Mouse (Mus musculus) stomach, embryonic 15.5 days (tissue): ENCODE results near the gene Eprs. TPM values are rescaled to one million over a fixed set of nuclear protein-coding genes. Genes with fewer than 3 reads are reported as not detected.
"Not testable (repeated sequence)": the region's sequence is repeated elsewhere in the genome, so short reads cannot be mapped to it uniquely, and the experiment has no call there.

Experiments
- ATAC-seq: fragments of 200-750 bp; cut with Nextera tagmentation; 2 replicates; pipeline ENCODE4 v1.8.0; 2017; ENCODE audit warnings: low read depth, moderate number of reproducible peaks, moderate TSS enrichment; ENCODE audit not compliant: insufficient read depth, low FRiP score
- H3K27ac ChIP-seq: fragments of 300-500 bp; sonication (generic); 2 replicates; pipeline ENCODE4 v1.5.1; 2015; ENCODE audit warnings: mild to moderate bottlenecking, inconsistent platforms
- H3K27me3 ChIP-seq: fragments of 300-500 bp; sonication (generic); replicated peaks from 2 replicates; pipeline ENCODE4 v1.6.1; 2015; ENCODE audit warnings: inconsistent platforms
- H3K36me3 ChIP-seq: fragments of 300-500 bp; sonication (generic); 2 replicates; pipeline ENCODE4 v1.6.1; 2015; ENCODE audit warnings: inconsistent platforms
- H3K4me1 ChIP-seq: fragments of 300-500 bp; sonication (generic); 2 replicates; pipeline ENCODE4 v1.6.1; 2015; ENCODE audit warnings: inconsistent platforms
- H3K4me2 ChIP-seq: fragments of 300-500 bp; sonication (generic); 2 replicates; pipeline ENCODE4 v1.6.1; 2015; ENCODE audit warnings: mild to moderate bottlenecking, inconsistent platforms
- H3K4me3 ChIP-seq: fragments of 300-500 bp; sonication (generic); replicated peaks from 2 replicates; pipeline ENCODE4 v1.5.1; 2015; ENCODE audit warnings: inconsistent platforms
- H3K9ac ChIP-seq: fragments of 300-500 bp; sonication (generic); 2 replicates; pipeline ENCODE4 v1.6.1; 2015; ENCODE audit warnings: inconsistent platforms
- H3K9me3 ChIP-seq: fragments of 300-500 bp; sonication (generic); 2 replicates; pipeline ENCODE4 v1.6.1; 2016; ENCODE audit warnings: inconsistent platforms
- WGBS: fragments of 180-500 bp; shearing (Covaris S2); methylation state at CpG from one replicate; pipeline ENCODE4 v1.1.7; 2015; 5-methylcytosine and 5-hydroxymethylcytosine counted together
- polyA plus RNA-seq: library from polyadenylated mRNA; unstranded; fragments of >200 nt; fragmentation: Nextera tagmentation; extraction: Ambion mirVana; gene quantifications from 2 replicates; pipeline ENCODE4 v1.2.1, GENCODE M21; 2015

Gene Eprs
- polyA plus RNA-seq, result 153 and 156 TPM in 2 replicates

GRCm38 (mm10) chr1:185362677-185363520 is at the start of gene Eprs:
Eprs (plus strand) TSS chr1:185363044.
- Histone ChIP-seq H3K27ac (peak within 1 kb of the TSS; percentile 96), H3K9me3 (no peaks in the 10 kb centered on the region), H3K4me2 (peak within 1 kb of the TSS; percentile 75), H3K36me3 (0 out of 2 replicates have a peak, but pooled peaks cover 5% of the 10 kb centered on the region), H3K9ac (peak within 1 kb of the TSS; percentile 96), H3K4me3 (peak within 1 kb of the TSS; percentile 98), H3K4me1 (peaks cover 6% of the 10 kb centered on the region), H3K27me3 (no peaks in the 10 kb centered on the region)
- under 1% methylated on average over 90 of the region's 92 CpGs for WGBS
- ATAC-seq, result peak; percentile 97

DNA sequence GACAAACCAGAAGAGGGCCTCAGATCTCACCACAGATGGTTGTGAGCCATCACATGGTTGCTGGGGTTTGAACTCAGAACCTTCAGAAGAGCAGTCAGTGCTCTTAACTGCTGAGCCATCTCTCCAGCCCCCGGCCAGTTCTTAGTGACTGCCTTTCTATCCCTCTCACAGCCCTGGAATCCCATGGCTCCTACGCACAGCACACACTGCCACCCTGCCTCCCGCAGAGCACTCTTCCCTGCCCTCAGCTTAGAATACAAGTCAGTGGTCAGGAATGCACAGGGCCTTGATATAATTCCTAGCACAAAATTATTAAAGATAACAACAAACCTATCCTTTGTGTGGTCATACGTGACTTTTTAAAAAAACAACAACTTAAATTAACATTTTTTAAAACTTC is 48.3 kb upstream of the Eprs start:
- no peak overlapping the region for H3K9ac ChIP-seq
- H3K27ac ChIP-seq, result no peak overlapping the region
- 90% methylated on average over 4 of the region's 4 CpGs for WGBS
- H3K4me1 ChIP-seq, result no peaks in the 10 kb centered on the region
- H3K36me3 ChIP-seq, result peaks cover 25% of the 10 kb centered on the region
- no peak overlapping the region for H3K4me3 ChIP-seq
- no peaks in the 10 kb centered on the region for H3K27me3 ChIP-seq
- no peaks in the 10 kb centered on the region for H3K9me3 ChIP-seq
- no peak for ATAC-seq
- H3K4me2 ChIP-seq, result no peak overlapping the region

GRCm38 (mm10) chr1:185315846-185316568 is 46.8 kb upstream of the Eprs start:
- Histone ChIP-seq H3K4me3 (no peak overlapping the region), H3K27ac (no peak overlapping the region), H3K27me3 (no peaks in the 10 kb centered on the region), H3K9me3 (no peaks in the 10 kb centered on the region), H3K36me3 (peaks cover 35% of the 10 kb centered on the region), H3K4me2 (no peak overlapping the region), H3K4me1 (no peaks in the 10 kb centered on the region), H3K9ac (no peak overlapping the region)
- WGBS, result 86% methylated on average over 16 of the region's 16 CpGs
- no peak for ATAC-seq

- WGBS, result 45% methylated on average over 3 of the region's 3 CpGs
- ATAC-seq, H3K9me3 ChIP-seq, H3K27ac ChIP-seq, H3K27me3 ChIP-seq, H3K9ac ChIP-seq, H3K4me1 ChIP-seq: not testable (repeated sequence)
- Histone ChIP-seq H3K4me2 (peak overlapping the region; percentile 69), H3K36me3 (peaks cover 23% of the 10 kb centered on the region), H3K4me3 (peak overlapping the region; percentile 74)
Measured at GRCm38 (mm10) chr1:185327754-185328345, 35.0 kb upstream of the Eprs start.

GRCm38 (mm10) chr1:185328721-185329610 is 33.9 kb upstream of the Eprs start, which contains the start of gene Iars2:
Iars2 (minus strand) TSS chr1:185329396.
- H3K4me2 ChIP-seq, result peak within 1 kb of the TSS; percentile 69
- no peaks in the 10 kb centered on the region for H3K9me3 ChIP-seq
- peaks cover 12% of the 10 kb centered on the region for H3K36me3 ChIP-seq
- peak; percentile 87 for ATAC-seq
- H3K27ac ChIP-seq, result peak within 1 kb of the TSS; percentile 92
- H3K27me3 ChIP-seq, result no peaks in the 10 kb centered on the region
- WGBS, result under 1% methylated on average over 76 of the region's 76 CpGs
- 0 out of 2 replicates have a peak, but pooled peaks cover 8% of the 10 kb centered on the region for H3K4me1 ChIP-seq
- H3K9ac ChIP-seq, result peak within 1 kb of the TSS; percentile 92
- peak within 1 kb of the TSS; percentile 74 for H3K4me3 ChIP-seq

- Histone ChIP-seq H3K36me3 (peaks cover 8% of the 10 kb centered on the region), H3K9ac (no peak overlapping the region), H3K27ac (no peak overlapping the region), H3K4me2 (peak overlapping the region; percentile 69; the same call in 1 of the 2 replicates), H3K4me3 (no peak overlapping the region), H3K27me3 (no peaks in the 10 kb centered on the region), H3K4me1 (0 out of 2 replicates have a peak, but pooled peaks cover 11% of the 10 kb centered on the region), H3K9me3 (no peaks in the 10 kb centered on the region)
- 91% methylated on average over 8 of the region's 8 CpGs for WGBS
- no peak for ATAC-seq
Measured at GRCm38 (mm10) chr1:185329851-185330250, 33.0 kb upstream of the Eprs start.

- no peak overlapping the region; the same call in 1 of the 2 replicates for H3K4me3 ChIP-seq
- 0 out of 2 replicates have a peak, but pooled peaks cover 11% of the 10 kb centered on the region for H3K4me1 ChIP-seq
- no peaks in the 10 kb centered on the region for H3K9me3 ChIP-seq
- no peak overlapping the region for H3K27ac ChIP-seq
- H3K4me2 ChIP-seq, result peak overlapping the region; percentile 71; the same call in 1 of the 2 replicates
- H3K9ac ChIP-seq, result no peak overlapping the region
- 52% methylated on average over 5 of the region's 5 CpGs for WGBS
- no peaks in the 10 kb centered on the region for H3K27me3 ChIP-seq
- no peak for ATAC-seq
- H3K36me3 ChIP-seq, result peaks cover 3% of the 10 kb centered on the region; the same call in 1 of the 2 replicates
Measured at GRCm38 (mm10) chr1:185331364-185331763, 31.5 kb upstream of the Eprs start.

DNA sequence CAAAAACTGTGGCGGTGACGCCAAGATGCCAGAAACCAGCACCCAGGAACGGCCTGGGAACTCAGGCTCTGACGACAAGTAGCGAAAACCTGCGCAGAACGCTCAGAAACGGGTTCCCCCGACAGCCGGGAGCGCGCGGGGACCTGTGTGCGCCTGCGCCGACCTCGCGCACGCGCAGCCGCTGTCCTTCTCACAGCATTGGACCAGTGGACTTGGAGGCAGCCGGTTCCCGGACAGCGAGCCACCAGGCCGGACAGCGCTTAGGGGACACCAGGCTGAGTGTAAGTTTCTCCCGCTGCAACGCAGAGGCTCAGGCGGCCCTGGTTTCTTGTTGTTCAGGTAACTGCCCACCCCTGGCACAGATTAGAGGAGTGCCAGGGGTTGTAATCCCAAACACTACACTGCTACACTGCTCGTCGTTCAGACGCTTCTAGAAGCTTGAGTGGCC is 30.8 kb upstream of the Eprs start, which contains the start of gene Bpnt1:
Gene Bpnt1, plus strand, starts transcription at position 167 of the 448 bp plus-strand sequence.
- peak within 1 kb of the TSS; percentile 69; the same call in 1 of the 2 replicates for H3K9ac ChIP-seq
- peak; percentile 86 for ATAC-seq
- peak within 1 kb of the TSS; percentile 71 for H3K4me3 ChIP-seq
- H3K27ac ChIP-seq, result peak within 1 kb of the TSS; percentile 88
- H3K27me3 ChIP-seq, result no peaks in the 10 kb centered on the region
- H3K9me3 ChIP-seq, result no peaks in the 10 kb centered on the region
- peak within 1 kb of the TSS; percentile 71 for H3K4me2 ChIP-seq
- under 1% methylated on average over 32 of the region's 32 CpGs for WGBS
- 0 out of 2 replicates have a peak, but pooled peaks cover 11% of the 10 kb centered on the region for H3K4me1 ChIP-seq
- H3K36me3 ChIP-seq, result no peaks in the 10 kb centered on the region

DNA sequence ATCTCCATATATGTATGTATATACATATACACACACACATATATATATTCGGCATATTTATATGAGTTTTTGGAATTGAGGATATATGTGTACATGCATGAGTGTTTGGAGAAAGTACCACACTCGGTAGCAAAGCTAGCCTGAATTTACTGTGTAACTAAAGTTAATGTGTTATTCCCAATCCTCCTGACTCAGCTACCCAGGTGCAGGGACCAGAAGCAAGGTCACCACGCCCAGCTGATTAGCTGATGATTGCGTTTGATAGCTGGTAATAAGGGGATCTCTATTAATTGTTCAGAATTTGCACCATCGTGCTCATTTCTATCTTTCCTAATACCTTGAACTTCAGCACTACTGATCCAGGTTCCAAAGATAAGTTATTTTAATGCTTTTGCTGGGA is 29.2 kb upstream of the Eprs start:
- H3K4me2 ChIP-seq, result no peak overlapping the region
- 78% methylated on average over 5 of the region's 5 CpGs for WGBS
- H3K36me3 ChIP-seq, result no peaks in the 10 kb centered on the region
- 0 out of 2 replicates have a peak, but pooled peaks cover 7% of the 10 kb centered on the region for H3K4me1 ChIP-seq
- no peak overlapping the region for H3K4me3 ChIP-seq
- ATAC-seq, result no peak
- no peak overlapping the region for H3K27ac ChIP-seq
- no peak overlapping the region for H3K9ac ChIP-seq
- H3K27me3 ChIP-seq, result no peaks in the 10 kb centered on the region
- no peaks in the 10 kb centered on the region for H3K9me3 ChIP-seq

DNA sequence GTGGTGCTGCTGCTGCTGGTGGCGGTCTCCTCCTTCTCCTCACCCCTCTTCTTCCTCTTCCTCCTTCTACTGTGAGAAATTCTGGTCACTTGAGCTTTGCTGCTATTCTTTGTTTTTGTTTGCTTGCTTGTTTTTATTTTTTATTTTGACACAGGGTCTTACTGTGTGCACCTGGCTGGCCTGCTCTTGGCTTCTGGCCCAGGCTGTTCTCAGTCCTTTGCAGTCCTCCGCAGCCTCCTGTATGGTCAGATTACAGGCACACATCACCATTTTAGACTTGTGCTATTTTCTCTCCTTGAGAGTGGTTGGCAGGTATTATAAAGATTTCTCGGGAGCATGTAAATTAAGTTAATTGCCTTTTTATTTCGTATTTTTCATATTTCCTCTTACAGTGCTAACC is 28.7 kb upstream of the Eprs start:
- 0 out of 2 replicates have a peak, but pooled peaks cover 7% of the 10 kb centered on the region for H3K4me1 ChIP-seq
- no peak overlapping the region for H3K9ac ChIP-seq
- H3K27me3 ChIP-seq, result no peaks in the 10 kb centered on the region
- WGBS, result 89% methylated on average over 4 of the region's 4 CpGs
- no peak overlapping the region for H3K27ac ChIP-seq
- H3K9me3 ChIP-seq, result no peaks in the 10 kb centered on the region
- H3K4me2 ChIP-seq, result no peak overlapping the region
- H3K4me3 ChIP-seq, result no peak overlapping the region
- no peak for ATAC-seq
- H3K36me3 ChIP-seq, result no peaks in the 10 kb centered on the region
